Mouse (Mus musculus): ENCODE results near the gene Gjd3.

- TF ChIP-seq CTCF (conservative IDR thresholded peaks at IDR 0.05; ENCODE audit: low read length) (no peak), NANOG (IDR thresholded peaks at IDR 0.05; ENCODE audit: borderline replicate concordance, low read length) (no peak), POU5F1 (IDR thresholded peaks at IDR 0.05; ENCODE audit: borderline replicate concordance, low read length) (no peak)
These were observed 19.4 kb downstream of the Gjd3 start for GRCm38 (mm10) chr11:98963191-98964021.
